Mouse (Mus musculus) right cerebral cortex, adult 2 months (tissue): ENCODE data around the gene Chrna5.

Source experiments
- DNase-seq, 2 experiments: peaks; one replicate each; pipeline ENCODE4 v3.0.0; 2021 to 2022; ENCODE audit warnings: low spot score in 2 of 2

Chrna5 gene

DNA sequence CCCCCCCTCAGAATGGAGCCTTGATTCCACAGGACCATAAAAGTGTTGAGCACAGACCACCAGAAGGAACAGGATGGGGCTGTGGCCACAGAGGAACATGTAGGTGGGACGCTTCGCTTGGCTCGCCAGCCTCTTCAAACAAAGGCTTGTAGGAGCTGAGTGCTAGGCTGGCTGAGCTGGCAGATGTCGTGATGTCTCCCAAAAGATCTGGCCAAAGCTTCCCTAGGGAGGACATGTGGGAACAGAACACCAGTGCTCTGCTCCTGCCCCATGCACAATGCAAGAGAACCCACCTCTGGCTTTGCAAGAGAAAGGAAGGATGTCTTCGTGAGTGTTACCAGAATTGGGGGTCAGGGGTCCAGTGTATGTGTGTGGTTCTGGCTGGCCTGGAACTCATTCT lies 42.6 kb downstream of the Chrna5 start:
- no peak for DNase-seq

DNA sequence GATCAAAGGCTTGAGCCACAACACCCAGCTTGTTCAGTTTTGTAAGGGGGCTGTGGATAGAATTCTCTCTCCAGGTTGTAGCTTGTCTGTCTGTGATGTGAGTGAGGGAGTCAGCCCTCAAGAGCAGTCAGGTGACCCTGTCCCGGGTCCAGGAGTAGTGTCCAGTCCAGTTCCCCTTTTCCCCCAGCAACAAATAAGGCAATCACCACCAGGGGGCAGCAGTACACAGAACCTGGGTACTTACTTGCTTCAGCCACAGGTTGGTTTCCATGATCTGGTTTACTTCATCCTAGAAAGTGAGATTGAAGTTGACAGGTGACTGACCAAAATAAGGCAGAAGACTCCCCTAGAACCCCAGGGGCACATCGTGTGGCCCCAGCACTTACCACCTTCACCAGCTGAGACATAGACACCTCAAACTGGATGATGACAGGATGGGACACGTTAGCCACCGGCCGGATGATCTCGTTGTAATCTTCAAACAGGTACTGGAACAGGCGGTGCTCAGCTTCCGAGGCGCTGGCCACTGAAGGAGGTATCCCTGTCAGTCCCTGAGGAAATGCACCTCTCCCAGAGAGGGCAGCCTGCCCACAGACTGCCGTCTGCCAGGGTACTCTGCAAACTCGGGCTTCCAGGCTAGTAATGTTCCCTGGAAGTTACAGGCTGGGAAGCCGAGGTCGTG lies 43.4 kb downstream of the Chrna5 start:
- peak; percentile 82 to 84 for DNase-seq

DNA sequence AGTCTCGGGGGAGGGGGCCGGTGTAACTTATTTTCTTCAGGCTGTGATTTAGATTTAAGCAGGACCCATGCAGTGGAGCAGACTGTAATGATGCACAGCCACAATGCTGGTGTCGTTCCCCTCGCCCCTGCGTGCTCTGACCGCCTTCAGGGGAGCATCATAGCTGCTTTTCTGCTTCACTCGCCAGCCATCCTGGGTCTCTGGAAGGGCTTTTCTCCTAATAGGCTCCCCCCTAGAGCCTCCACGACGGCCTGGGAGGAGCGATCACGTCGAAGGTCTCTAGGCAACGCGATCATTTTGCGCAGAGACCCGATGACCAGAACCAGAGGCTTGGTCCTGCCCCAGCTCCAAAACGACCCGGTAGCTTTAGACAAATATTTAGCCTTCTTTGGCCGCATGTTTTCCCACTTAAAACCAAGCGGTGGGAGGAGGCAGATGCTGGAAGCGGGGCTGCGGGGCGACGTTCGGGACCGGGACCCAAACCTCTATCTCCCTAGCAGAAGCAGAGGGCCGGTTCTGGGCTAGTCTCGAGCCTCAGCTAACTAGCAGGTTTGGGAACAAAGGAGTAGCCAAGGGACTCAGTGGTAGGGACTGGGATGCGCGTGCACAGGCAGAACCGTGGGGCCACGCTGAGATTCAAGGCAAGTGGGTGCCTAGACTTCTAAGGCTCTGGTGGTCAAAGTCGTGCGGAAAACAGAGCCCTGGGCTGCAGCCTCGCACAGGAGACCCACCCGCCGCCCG lies 45.0 kb downstream of the Chrna5 start:
- no peak for DNase-seq

DNA sequence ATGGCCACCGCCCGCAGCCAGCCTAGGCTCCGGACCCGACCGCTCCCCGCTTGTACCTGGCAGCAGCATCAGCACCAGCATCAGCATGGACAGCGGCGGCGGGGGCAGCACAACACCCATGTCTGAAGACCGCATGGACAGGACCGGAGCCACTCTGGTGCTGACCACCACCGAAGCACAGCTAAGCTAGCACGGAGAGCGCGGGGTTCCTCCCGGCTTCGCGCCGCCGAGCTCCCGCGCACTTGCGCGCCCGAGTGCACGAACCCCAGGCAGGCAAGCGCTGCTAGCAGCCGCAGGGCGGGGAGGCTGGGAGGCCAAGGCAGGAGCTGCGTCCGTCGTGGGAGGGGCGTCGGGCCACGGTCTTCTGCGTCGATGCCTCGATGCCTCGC lies 45.6 kb downstream of the Chrna5 start, which contains the start of gene Chrna3:
TSS of gene Chrna3 (minus strand) at position 288 of the 389 bp plus-strand sequence.
- DNase-seq, result no peak

DNA sequence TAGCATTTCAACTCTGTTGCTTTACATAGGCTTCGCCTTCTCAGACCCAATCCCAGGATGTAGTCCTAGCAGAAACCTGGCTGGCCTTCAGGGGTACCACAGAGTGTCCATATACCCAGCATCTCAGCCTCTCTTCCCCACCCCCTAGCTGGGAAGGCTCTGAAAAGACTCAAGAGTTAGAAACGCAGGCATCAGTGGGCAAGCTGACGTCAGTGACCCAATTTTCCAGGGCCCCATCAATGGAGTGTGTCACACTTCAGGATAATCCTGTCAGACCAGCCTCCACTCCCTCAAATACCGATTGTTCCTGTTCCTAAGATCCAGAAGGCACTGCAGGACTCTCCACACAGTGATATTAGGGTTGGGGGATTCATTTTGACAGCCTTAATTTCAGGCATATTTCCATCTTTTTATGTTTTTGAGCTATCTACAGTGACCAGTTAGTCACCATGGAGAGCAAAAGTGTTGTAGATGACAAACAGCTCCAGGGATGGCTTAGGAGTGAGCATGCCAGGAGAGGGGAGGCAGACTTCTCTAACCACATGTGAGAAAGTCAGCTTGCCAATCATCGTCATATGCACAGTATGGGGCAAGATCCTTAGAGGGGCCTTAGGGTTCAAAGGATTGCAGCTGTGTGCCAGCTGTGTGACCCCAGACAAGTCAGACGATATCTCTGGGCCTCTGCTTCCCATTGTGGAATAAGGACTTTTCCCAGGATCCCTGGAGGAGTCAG lies 50.9 kb downstream of the Chrna5 start:
- peak in 1 of 2 experiments; percentile 21 for DNase-seq

DNA sequence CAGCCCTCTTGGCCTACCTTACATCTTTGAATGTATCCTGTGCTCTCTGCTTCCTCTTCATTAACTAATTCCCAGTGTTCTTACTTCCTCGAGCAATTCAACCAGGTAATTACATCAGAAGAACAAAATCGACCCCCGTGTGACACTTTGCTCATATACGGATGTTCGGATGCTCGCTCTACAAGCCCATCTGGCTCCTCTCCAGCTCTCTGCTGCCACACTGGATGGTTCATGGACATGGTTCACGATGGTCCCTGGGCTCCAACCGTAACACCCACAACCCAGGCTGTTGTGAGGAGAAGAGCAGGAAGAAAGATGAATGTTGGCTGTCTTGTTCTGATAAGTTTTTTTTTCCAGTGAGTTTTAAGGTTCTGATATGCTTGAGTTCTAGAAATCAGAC lies 58.3 kb downstream of the Chrna5 start:
- no peak for DNase-seq

DNA sequence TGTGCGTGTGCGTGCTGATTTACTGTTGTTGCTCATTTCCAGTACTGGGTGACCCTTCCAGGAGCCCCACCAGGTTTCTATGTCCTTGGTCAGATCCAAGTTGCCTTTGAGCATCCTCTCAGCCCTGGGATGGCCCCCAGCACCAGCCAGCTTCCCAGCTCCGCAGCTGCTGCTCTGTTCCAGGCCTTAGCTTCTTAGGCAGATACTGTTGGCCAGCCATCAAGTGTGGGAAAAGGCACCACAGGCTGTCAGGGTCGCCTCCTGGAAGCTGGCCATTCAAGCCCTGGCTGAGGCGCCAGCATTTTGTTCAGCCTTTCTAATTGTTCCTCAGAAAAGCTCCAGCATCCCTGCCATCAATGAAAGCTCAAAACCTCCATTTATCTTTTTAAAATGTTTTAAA lies 59.3 kb downstream of the Chrna5 start:
- no peak for DNase-seq

DNA sequence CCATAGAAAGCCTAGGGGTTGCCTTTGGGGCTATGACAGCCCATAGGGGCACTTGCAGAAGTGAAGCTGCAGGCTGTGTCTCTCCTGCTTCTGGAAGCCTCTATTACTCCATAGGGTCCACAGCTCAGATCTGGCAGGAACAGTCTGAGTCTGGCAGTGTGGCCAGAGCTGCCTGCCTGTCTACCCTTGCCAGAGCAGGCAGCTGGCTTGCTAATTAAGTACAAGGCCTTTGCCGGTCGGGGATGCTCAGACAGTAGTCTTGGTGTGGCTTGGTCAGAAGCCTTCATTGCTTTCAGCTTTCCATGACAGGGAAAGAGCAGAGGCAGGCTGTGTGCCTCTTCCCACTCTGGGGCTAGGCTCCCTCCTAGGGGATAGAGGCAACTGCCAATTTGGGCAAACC lies 60.7 kb downstream of the Chrna5 start:
- no peak for DNase-seq

DNA sequence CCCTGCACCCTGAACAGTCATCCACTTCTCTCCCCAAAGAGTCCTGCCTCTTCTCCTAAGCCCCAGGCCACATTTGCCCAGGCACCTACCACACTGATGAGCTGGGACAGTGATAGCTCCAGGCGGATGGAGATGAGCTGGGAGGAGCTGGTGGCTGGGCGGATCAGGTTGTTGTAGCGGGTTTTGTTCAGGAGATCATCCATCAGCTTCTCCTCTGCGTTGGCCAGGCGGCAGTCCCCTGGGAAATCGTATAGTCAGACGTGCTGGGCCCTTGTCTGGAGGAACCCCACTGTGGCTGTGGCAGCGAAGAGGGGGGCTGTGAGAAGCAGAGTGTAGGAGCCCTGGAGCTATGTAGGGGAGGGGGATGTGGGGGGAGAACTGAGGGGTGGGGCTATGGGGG lies 63.0 kb downstream of the Chrna5 start:
- DNase-seq, result no peak

DNA sequence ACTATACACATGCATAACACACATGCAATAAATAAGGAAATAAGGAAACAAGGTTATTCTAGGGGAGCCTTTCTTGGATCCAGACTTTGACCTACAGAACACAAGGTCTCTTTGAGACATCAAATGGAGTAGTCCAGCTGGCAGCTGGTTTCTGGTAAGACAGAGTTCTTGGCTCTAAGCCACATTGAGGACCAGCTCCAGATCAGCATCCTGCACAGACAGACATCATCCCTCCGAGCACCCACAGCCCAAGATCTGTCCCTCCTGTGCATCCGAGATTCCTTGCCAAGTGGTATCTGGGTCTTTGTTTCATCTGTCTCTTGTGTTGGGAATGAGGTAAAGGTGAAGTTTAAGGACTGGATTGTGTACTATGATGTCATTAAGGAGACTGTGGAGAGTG lies 64.3 kb downstream of the Chrna5 start:
- no peak for DNase-seq

DNA sequence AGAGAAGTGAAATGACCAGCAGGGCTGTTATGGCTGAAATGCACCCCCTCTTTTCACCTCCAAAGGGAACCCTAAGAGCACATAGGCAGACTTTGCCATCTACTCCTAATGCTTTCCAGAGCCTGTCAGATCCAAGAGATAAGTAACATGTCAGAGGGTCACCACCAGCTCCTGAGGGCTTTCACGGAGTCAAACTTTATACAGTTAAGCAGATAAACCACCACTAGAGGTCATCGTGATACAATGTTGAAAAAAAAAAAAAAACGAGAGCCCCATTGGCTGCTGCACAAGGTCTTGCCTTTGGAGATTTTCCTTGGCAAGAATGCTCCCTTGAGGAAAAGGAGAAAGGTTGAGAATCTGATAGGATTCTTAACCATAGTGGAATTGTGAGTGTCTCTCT lies 66.1 kb downstream of the Chrna5 start:
- DNase-seq, result no peak

DNA sequence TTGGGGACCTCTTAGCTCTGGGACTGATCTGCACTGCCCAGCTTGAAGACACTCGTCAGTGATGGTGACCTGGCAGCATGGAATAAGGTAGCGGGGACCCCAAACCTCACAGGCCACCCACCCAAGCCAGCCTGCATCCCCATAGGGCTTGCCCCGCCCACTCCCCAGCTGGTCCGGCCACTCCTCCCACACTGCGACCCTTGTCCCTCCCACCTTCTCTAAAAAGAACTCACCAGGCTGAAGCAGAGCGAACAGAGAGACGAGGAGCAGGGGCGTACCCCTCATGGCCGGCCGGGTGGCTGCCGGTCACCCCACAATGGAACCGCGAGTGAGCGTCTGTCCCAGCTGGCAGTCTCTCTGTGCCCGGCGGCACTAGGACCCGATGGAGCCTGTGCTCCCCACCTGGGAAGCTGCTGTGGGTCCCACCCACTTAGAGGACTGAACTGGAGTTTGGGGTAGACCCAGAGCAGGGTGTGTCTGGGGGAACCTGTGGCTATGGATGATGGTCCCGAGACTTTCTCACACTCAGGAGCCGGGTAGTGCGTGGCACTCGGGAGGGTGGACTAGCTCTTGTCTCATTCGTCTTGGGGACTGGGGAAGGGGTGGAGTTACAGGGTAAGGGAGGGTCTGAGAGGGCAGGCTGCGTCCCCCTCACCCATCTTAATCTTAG lies 67.7 kb downstream of the Chrna5 start, which contains the start of gene Chrnb4:
TSS of gene Chrnb4 (minus strand) at position 569 of the 670 bp plus-strand sequence.
- no peak for DNase-seq

DNA sequence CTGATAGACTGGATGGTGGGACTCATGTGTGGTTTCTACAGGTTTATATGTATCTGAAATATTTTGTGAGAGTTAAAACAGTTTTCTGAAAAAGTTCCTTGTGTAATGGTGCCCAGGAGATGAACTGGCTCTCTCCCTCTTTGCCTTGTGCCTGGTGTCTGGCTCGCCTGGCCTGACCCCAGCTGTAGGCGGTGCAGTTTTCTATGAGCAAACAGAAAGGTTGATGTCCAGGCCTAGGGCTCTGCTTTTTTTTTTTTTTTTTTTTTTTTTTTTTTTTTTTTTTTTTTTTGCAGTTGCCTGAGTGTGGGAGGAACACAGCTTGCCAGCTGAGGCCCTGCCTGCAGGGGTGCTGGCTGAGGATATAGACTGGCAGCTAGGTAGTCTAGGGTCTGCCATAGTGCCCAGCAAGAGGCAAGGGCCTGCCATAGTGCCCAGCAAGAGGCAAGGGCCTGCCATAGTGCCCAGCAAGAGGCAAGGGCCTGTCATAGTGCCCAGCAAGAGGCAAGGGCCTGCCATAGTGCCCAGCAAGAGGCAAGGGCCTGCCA lies 74.8 kb downstream of the Chrna5 start:
- DNase-seq, result no peak
